Mouse (Mus musculus): ENCODE measurements at regions not wholly inside any gene's neighbourhood (a gene's known extent, or its start where the extent isn't known, plus 50 kb on each side); places are given as distances from the start of the nearest gene placed in this dataset.

GRCm38 (mm10) chr3:103464729-103465128 is 110.3 kb upstream of the Syt6 start:
- no peak for DNase-seq (ENCODE audit: low spot score)

GRCm38 (mm10) chr3:103465132-103465690 is 109.8 kb upstream of the Syt6 start:
- no peak for DNase-seq (ENCODE audit: low spot score)

- DNase-seq (ENCODE audit: low spot score), result no peak
Observed at GRCm38 (mm10) chr3:103465948-103466347, 109.1 kb upstream of the Syt6 start.

GRCm38 (mm10) chr3:103470586-103471400 is 104.2 kb upstream of the Syt6 start:
- no peak for DNase-seq (ENCODE audit: low spot score)

GRCm38 (mm10) chr3:103472598-103472997 is 102.4 kb upstream of the Syt6 start:
- DNase-seq (ENCODE audit: low spot score), result no peak

- no peak for DNase-seq (ENCODE audit: low spot score)
Observed at GRCm38 (mm10) chr3:103473336-103473735, 101.7 kb upstream of the Syt6 start.

- DNase-seq (ENCODE audit: low spot score), result no peak
Observed at GRCm38 (mm10) chr3:103479845-103480543, 95.0 kb upstream of the Syt6 start.

GRCm38 (mm10) chr3:103480676-103481075 is 94.4 kb upstream of the Syt6 start:
- no peak for DNase-seq (ENCODE audit: low spot score)

GRCm38 (mm10) chr3:103483316-103483715 is 91.7 kb upstream of the Syt6 start:
- DNase-seq (ENCODE audit: low spot score), result no peak

GRCm38 (mm10) chr3:103483762-103484161 is 91.3 kb upstream of the Syt6 start:
- DNase-seq (ENCODE audit: low spot score), result no peak

- no peak for DNase-seq (ENCODE audit: low spot score)
Observed at GRCm38 (mm10) chr3:103489786-103490185, 85.2 kb upstream of the Syt6 start.

GRCm38 (mm10) chr3:103490966-103491365 is 84.1 kb upstream of the Syt6 start:
- DNase-seq (ENCODE audit: low spot score), result no peak

- no peak for DNase-seq (ENCODE audit: low spot score)
Observed at GRCm38 (mm10) chr3:103492211-103492610, 82.8 kb upstream of the Syt6 start.

- DNase-seq (ENCODE audit: low spot score), result no peak
Observed at GRCm38 (mm10) chr3:103493623-103494022, 81.4 kb upstream of the Syt6 start.

- no peak for DNase-seq (ENCODE audit: low spot score)
Observed at GRCm38 (mm10) chr3:103494043-103494442, 81.0 kb upstream of the Syt6 start.

GRCm38 (mm10) chr3:103496083-103496482 is 78.9 kb upstream of the Syt6 start:
- DNase-seq (ENCODE audit: low spot score), result no peak

- DNase-seq (ENCODE audit: low spot score), result no peak
Observed at GRCm38 (mm10) chr3:103496683-103497082, 78.3 kb upstream of the Syt6 start.

GRCm38 (mm10) chr3:103497696-103498095 is 77.3 kb upstream of the Syt6 start:
- DNase-seq (ENCODE audit: low spot score), result no peak

GRCm38 (mm10) chr3:103498458-103498857 is 76.6 kb upstream of the Syt6 start:
- DNase-seq (ENCODE audit: low spot score), result no peak

- DNase-seq (ENCODE audit: low spot score), result no peak
Observed at GRCm38 (mm10) chr3:103499801-103500200, 75.2 kb upstream of the Syt6 start.

GRCm38 (mm10) chr3:103500366-103500765 is 74.7 kb upstream of the Syt6 start:
- DNase-seq (ENCODE audit: low spot score), result no peak

- no peak for DNase-seq (ENCODE audit: low spot score)
Observed at GRCm38 (mm10) chr3:103504160-103504559, 70.9 kb upstream of the Syt6 start.

- no peak for DNase-seq (ENCODE audit: low spot score)
Observed at GRCm38 (mm10) chr3:103513411-103513810, 61.6 kb upstream of the Syt6 start.

All from ovary, postnatal 14 days (tissue).